Mouse (Mus musculus) layer of hippocampus, adult 18-20 months (tissue): ENCODE results near the gene Olfr1251. TPM values are rescaled to one million over a fixed set of nuclear protein-coding genes. Genes with fewer than 3 reads are reported as not detected.
"Not testable (repeated sequence)": the region's sequence is repeated elsewhere in the genome, so short reads cannot be mapped to it uniquely, and the experiment has no call there.

Source experiments
- DNase-seq, 2 experiments: peaks; one replicate each; pipeline ENCODE4 v3.0.0; 2022; ENCODE audit warnings: low spot score in 2 of 2
- long read RNA-seq: library from polyadenylated mRNA; stranded (forward); transcript quantifications from one replicate; pipeline ENCODE4 v2.0.0, GENCODE M21; 2021
- total RNA-seq, 2 experiments: library from RNA; stranded (reverse); gene quantifications; 2 replicates each; pipeline ENCODE4 v1.2.3; 2021

Olfr1251 gene
- not detected for total RNA-seq
- long read RNA-seq, result 0 reads

DNA sequence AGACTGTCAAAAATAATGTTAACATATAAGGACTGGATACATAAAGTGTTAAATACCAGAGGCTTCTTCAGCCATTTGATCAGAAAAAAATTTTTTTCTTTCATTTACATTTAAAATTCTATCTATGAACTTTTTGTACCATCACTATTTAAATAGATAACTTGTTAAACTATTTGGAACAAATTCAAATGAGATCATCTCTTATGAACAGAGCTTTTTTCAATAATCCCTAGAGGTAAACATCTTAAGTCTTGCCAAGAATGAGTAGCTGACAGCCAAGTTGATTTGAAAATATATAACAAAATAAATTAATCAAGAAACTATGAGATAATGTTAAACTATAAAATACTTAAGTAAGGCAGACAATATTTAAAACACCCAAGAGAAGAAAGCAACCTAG, at the start of gene Olfr1251:
Gene Olfr1251 (minus strand): TSS at position 101 of the 400 bp plus-strand sequence.
- DNase-seq, result no peak

DNA sequence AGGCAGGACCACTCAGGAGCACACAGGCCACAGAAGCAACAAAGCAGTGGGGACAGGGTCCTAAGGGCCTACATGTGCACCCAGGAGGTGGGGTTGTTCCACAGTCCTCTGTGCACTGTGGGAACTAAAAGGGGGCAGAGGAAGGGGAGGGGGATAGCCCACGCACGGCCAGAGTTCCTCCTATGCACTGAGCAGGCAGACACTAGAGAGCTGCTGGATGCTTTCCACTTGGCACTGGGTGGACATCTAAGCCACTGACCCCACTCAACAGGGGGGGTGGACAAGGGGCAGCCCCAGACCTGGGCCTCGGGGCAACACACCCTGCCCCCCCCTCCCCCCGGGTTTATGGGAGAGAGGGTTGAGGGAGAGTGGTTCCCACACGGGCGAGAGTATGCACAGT, 20.2 kb upstream of the Olfr1251 start:
- no peak for DNase-seq

DNA sequence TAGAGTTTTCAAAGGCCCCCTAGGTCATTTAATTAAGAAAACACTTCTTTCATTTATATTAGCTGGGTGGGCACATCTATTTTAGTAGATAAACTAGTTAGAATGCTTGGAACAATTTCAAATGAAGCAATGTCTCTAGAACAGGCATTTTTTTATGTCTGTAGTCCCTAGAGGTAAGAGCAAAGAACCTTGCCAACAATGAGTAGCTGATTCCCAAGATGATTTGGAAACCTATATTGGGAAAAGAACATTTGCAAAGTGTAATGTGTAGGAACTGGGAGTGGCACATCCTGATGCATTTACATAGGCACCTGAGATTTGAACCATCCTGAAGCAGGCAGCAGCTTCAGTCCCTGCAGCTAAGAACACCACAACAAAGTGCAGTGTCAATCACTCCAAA, 10.4 kb downstream of the Olfr1251 start, which contains the start of gene Olfr1250:
Gene Olfr1250 (minus strand): TSS at position 101 of the 400 bp plus-strand sequence.
- DNase-seq, result no peak

DNA sequence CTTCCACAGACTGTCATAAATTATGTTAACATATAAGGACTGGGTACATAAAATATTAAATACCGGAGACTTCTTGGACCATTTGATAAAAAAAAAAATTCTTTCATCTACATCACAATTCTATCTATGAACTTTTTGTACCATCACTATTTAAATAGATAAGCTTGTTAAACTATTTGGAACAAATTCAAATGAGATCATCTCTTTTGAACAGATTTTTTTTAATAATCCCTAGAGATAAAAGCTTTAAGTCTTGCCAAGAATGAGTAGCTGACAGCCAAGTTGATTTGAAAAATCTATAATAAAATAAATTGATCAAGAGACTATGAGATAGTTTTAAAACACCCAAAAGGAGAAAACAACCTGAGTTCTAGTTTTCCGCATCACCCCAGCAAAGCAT, 36.9 kb downstream of the Olfr1251 start, which contains the start of gene Olfr1249:
Gene Olfr1249 (minus strand): TSS at position 101 of the 400 bp plus-strand sequence.
- DNase-seq, result no peak

DNA sequence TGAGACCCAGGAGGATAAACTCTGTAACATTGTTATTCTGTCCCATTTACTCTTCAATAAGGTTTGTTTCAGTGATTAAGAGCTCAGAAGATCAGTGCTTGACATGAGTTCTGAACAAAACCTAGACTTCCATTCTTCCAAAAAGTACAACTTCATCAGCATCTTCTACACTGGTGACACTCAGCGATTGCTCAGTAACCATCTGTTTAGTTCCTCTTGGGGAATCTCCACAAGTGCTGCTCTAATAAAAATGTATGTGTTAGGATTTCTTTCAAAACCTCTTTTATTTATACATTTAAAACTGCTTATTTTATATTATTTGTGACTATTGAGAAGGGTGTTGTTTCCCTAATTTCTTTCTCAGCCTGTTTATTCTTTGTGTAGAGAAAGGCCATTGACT, 53.6 kb downstream of the Olfr1251 start, which contains the start of gene Olfr1248:
Gene Olfr1248 (minus strand): TSS at position 101 of the 400 bp plus-strand sequence.
- not testable (repeated sequence) for DNase-seq

Other genes with a start within 250 kb of the Olfr1251 start
- not detected for gene Olfr1240, start 228.9 kb downstream of the Olfr1251 start, total RNA-seq
- gene Olfr1241, start 184.8 kb downstream of the Olfr1251 start, total RNA-seq, result not detected
- gene Olfr1242, start 173.6 kb downstream of the Olfr1251 start, total RNA-seq, result not detected
- not detected for gene Olfr1243, start 140.4 kb downstream of the Olfr1251 start, total RNA-seq
- gene Olfr1245, start 93.5 kb downstream of the Olfr1251 start, total RNA-seq, result not detected
- gene Olfr1246, start 78.8 kb downstream of the Olfr1251 start, total RNA-seq, result not detected
- gene Olfr1247, start 57.8 kb downstream of the Olfr1251 start, total RNA-seq, result not detected
- not detected for gene Olfr1248, start 53.7 kb downstream of the Olfr1251 start, total RNA-seq
- gene Olfr1249, start 37.0 kb downstream of the Olfr1251 start, total RNA-seq, result not detected
- gene Olfr1250, start 10.5 kb downstream of the Olfr1251 start, total RNA-seq, result not detected
- gene Olfr1252, start 53.1 kb upstream of the Olfr1251 start, total RNA-seq, result not detected
- not detected for gene Olfr1253, start 85.2 kb upstream of the Olfr1251 start, total RNA-seq
- gene Olfr1254, start 121.7 kb upstream of the Olfr1251 start, total RNA-seq, result not detected
- gene Olfr1255, start 140.1 kb upstream of the Olfr1251 start, total RNA-seq, result not detected
- not detected for gene Olfr1256, start 169.6 kb upstream of the Olfr1251 start, total RNA-seq
- not detected for gene Olfr48, start 176.3 kb upstream of the Olfr1251 start, total RNA-seq
- not detected for gene Olfr1257, start 206.5 kb upstream of the Olfr1251 start, total RNA-seq